Mouse (Mus musculus) embryo, embryonic 10.5 days (tissue): ENCODE results near the gene Prdm11.

ENCODE experiments used
- DNase-seq: peaks from one replicate; pipeline ENCODE4 v3.0.0-alpha.2; 2015; ENCODE audit warnings: low spot score

Prdm11 gene

GRCm38 (mm10) chr2:93045818-93046508, at the start of gene Prdm11:
Prdm11 (minus strand) TSS chr2:93046167.
- DNase-seq, result no peak

GRCm38 (mm10) chr2:93092347-93092746, 46.4 kb upstream of the Prdm11 start:
- no peak for DNase-seq

DNA sequence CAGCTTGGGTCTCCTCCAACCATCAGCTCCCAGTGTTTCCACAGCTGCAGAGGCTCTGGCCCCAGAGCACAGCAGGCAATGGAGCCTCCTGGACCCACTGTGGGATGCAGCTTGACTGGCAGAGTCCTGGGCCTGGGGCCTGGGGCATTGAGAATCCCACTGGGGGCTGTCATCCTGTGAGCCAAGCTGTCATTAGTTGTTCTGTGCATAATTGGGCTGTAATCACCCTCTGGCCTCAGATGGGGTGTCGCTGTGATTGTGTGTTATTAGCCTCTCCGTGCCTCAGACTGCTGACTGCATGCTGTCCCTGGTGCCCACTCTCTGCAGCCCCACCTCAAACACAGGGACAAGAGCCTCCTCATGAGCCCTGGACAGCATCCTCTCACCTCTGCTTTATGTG, 45.7 kb upstream of the Prdm11 start:
- no peak for DNase-seq

DNA sequence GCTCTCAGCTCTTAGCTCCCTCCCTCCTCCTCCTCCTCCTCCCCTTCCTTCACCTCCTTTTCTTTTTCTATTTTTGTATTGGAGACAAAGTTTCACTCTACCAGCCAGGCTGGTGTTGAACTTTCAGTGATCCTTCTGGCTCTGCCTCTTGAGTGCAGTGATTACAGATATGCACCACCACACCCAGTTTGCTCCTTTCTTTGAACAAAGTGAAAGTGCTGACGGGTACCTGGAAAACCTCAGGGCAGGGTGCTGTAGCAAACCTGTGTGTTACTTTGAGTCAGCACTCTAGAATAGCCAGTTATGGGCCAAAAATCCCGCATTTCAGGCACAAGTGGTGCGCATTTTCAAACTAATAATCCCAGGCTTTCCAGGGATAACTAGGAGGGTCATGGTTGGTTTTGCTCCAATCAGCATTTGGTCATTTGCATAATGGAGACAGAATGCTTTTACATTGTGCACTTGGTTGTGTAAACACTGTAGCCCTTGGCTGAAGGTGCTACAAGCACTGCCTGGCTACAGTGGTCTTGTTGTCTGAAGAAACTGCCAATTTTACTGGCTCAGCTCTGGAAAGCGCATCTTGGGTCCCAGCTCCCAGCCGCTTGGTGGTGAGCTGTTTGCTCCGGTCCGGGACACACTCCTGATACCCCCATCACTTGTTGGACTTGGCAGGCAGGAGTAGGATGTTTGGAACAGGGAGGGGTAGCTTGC, 43.6 kb upstream of the Prdm11 start:
- DNase-seq, result no peak

GRCm38 (mm10) chr2:93088006-93088405, 42.0 kb upstream of the Prdm11 start:
- no peak for DNase-seq

GRCm38 (mm10) chr2:93085291-93086027, 39.5 kb upstream of the Prdm11 start:
- no peak for DNase-seq

- DNase-seq, result no peak
These were observed 38.5 kb upstream of the Prdm11 start for GRCm38 (mm10) chr2:93084481-93084880.

DNA sequence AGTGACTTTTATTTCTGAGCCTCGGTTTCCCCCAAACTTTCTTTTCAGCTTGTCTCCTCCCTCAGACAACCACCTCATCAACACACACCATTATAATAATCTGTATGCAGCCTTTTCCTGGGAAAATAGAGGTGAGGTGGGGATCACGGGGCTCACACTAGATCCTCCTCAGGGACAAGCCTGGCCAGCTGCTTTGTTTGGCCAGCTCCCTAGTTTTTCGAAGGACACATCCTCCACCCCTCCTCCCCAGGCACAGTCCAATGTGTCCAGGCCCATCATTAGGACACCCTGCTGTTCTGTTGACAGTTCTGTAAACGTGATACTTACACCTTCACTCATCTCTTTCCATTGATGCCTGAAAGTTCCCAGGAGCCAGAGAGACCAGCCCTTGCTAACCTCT, 37.4 kb upstream of the Prdm11 start:
- DNase-seq, result no peak

DNA sequence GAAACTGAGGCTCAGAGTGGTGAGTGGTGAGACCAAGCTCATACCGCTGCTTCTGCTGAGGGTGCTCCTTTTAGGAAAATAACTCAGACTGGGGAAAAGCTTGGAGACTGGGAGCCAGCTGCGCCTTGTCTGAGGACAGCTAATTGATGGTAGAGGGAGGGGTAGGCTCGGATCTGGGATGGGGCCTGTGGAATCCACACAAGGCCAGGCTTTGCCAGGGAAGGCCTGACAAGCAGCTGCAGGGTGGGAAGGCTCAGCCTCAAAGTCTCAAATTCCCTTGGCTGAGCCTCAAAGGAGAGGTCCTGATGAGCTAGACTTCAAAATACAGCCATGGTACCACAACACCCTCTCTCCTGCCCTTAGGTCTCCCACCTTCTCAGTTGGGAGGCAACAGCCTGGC, 36.9 kb upstream of the Prdm11 start:
- peak; percentile 48 for DNase-seq

- peak; percentile 44 for DNase-seq
These were observed 35.1 kb upstream of the Prdm11 start for GRCm38 (mm10) chr2:93080871-93081608.

- DNase-seq, result no peak
These were observed 33.4 kb upstream of the Prdm11 start for GRCm38 (mm10) chr2:93079394-93079793.

DNA sequence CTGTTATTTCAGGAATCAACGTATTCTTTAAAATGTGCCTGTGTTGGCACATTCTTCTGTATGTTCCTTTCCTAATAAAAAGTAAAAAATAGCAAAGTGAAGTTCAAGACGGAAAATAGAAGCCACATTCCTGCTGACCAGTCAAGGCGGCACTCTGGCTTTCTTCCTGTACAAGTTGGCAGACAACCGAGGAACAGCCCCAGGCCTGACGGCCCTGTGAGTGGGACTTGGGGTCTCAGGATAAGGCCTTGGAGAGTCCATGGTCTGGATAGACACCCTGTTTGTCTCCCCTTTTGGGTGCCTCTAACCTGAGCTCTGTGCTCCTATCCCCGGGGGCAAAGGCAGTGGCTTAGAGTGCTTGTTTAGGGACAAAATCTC, 30.6 kb upstream of the Prdm11 start:
- DNase-seq, result no peak

DNA sequence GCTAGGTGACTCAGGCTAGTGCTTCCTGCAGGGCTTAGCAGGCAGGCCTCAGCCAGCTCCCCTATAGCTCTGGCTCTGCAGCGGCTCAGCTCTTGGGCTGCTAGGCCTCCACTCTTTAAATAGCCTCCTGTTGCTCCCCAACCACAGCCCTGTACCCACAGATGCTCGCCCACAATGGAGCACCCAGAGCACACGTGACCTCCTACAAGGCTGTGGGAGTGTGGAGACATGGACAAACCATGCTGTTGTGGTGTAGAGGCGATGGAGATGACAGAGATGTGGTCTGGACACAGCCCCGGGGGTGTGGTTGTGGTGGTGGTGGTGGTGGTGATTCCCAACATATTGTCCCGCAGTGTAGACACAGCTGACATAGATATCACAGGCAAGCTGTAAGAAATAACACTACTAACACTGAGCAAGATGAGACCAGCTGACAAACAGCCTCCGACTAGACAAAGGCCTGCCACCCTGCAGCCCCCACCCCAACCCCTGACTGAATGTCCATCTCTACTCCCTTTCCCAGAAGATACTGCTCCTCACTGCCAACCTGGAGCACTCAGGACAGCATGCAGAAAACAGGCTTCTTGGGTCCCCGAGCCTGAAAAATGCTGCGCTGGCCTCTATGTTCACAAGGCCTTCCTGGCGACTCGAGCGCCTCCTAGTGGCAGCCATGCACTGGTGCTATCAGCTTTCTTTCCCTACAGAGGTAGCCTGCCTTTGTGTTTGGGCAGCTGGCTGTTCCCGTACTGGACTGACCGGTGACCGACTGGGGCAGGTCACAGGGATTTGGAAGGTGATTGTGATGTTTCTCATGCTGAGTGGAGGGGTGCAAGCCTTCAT, 30.0 kb upstream of the Prdm11 start:
- DNase-seq, result peak; percentile 91

DNA sequence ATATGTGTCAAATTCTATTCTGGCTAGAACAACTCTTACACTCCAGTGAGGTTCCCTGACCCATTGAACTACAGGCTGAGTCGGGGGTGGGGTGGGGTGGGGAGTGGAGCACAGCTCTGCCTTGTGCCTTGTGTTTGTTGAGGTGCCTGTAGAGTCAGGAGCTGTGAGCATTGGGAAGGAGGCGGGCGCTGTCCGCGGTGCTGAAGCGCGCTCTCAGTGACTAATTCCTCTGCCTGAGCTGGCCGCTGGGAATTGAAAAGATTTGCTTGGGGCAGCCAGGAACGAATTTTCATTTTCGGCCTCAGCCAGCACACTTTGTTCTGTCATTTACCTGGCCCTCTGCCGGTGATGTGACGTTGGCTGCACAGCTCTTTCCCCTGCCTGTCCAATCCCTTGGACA, 25.7 kb upstream of the Prdm11 start:
- DNase-seq, result peak; percentile 88

DNA sequence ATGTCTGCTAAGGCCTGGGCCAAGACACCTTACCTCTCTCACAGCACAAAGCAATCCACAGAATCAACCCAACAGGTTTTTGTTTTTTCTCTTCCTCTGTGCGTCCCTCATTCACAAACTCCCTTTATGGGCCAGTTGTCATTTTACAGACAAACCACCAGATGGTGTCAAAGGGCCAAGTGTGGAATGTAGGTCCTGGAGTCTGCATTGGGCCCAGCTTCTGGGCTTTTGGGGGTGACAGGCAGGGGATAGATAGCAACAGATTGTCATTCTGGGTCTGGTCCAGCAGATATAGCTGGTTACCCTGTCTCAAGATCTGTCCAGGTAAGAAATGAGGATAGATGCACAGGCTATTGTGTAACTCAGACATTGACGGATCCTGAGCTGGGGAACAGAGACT, 23.0 kb upstream of the Prdm11 start:
- DNase-seq, result peak; percentile 73

GRCm38 (mm10) chr2:93063347-93063746, 17.4 kb upstream of the Prdm11 start:
- peak; percentile 79 for DNase-seq

DNA sequence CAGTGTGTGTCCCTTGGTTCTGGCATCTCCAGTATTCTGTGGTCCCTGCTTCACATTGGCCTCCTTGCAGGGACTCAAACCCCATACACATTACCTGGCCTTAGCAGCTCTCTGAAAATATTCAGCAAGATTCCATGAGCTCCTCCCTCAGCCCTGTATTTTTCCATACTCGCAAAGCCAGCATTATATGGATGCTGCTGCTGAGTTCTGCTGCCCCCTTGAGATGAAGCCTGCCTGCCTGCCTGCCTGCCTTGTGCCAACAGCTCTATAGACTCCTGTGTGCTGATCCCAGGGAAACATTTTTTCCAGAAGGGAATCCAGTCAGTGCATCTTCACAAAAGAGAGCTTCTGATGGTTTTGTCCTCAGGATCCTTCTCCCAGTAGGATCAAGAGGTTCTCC, 5.9 kb upstream of the Prdm11 start:
- no peak for DNase-seq

DNA sequence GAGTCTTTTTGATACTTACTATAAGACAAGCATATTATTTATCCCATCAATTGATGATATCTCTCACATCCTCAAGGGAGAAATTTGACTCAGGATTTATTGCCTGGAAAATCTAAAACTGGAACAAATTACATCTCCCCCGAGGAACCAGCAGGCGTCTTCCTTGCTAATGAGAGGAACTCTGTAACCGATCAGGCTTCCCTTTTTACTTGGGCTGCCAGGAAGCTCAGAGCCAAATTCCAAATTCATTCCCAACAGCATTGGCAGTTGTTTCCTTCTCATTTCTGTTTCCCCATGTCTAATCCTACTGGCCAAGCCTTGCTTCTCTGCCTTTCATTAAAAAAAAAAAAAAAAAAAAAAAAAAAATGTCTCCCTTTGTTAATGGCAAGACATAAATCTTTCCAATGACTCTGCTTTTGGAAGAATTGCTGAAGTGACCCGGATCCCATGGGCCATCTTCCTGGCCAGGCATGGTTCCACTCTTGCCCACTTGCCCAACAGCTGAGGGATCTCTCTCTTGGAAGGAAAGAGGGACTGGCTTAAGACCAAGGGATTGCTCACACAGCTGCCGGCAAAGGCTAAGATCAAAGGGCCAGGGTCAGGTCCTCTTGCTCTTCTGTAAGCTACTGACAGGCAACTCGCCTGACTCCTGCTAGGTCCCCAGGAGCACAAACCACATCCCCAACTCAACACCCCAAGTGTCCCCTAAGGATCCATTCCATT, 2.8 kb upstream of the Prdm11 start:
- DNase-seq, result no peak

DNA sequence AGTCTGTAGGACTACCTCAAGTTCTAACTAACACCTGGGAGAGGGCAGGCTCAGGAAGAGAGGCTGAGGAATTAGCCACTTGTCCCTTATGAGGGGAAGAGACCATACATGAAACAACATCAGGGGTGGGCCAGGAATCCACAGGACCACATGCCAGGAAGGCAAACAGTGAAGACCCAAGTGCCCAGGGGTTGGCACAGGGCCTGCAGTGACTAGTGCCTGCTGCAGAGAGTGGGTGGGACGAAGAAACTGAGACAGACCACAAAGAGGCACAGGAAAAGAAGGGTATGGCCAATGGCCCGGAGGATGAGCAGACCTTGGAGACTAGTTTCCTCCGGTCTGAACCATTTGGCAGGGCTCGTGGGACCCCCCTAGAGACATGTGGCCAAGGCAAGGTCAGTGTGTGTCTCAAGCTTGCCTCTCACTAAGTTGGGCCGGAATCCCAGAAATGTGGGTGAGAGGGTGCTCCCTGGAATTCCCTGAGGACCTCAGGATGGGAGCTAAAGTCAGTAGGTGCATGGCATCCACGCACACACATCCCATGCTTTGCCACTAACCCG, 1.6 kb upstream of the Prdm11 start:
- DNase-seq, result no peak

DNA sequence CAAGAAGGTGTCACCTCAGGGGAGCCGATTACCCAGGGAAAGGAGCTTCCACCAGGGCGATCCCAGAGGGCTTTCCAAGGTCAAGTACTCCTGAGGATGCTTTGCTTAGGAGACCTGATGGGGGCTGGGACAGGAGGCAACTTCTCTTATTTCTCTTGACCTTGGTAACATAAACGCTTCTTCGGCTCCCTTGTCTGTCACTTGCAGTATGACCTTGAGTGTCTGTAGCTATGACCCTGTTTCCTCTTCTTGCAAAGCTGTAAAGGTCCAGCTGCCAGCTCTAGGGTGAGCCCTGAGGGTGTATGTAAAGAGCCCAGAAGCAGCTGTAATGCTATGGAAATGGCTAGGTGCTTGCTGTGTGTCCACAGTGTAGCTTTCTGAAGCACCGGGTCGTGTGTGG, 1.1 kb upstream of the Prdm11 start:
- no peak for DNase-seq

DNA sequence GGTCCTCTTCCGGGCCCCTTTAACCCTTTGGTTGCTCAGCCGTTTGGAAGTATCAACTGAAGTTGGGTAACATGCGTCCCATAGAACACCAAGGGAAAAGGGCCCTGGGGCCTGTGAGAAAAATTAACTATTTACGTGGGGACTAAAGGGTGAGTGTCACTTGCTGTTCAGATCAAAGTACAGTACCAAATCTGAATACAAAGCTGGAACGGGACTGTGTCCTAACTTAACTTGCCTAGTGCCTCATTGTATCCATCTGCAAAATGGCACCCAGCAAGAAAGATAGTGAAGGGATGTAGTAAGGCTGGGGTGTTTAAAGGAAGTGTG, 505 bp upstream of the Prdm11 start:
- peak; percentile 65 for DNase-seq
